Mouse (Mus musculus): Measurements from ENCODE around the gene Gm9970.

DNA sequence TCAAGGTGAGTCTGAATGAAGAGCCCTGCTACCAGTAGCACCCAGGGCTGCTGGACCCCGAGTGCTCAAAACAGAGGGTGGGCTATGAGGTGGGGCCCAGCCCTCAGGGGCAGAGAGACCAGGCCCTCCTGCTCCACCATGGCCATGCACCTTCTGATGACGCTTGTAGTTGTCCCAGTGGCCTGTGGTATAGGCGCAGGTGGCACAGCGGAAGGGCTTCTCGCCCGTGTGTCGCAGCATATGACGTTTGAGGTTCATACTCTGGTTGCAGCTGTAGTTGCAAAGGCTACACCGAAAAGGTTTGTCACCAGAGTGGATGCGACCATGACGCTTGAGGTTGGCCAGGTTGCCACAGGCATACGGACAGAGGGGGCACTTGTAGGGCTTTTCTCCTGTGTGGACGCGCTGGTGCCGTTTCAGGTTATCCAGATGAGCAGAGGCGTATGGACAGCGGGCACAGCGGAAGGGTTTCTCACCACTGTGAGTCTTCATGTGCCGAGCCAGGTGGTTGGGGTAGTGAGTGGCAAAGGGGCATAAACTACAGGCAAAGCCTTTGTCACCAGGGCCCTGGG is 41.6 kb downstream of the Gm9970 start:
- TF ChIP-seq POLR2A (IDR thresholded peaks at IDR 0.05; ENCODE audit: control insufficient read depth, extremely low read depth, insufficient read depth, low read length, poor library complexity) (no peak), CTCF (IDR thresholded peaks at IDR 0.05; ENCODE audit: borderline replicate concordance, control insufficient read depth, extremely low read depth, insufficient read depth, low read length, poor library complexity) (no peak)

All from thymus, adult 2 months (tissue).